Mouse (Mus musculus) heart, postnatal 0 days (tissue): ENCODE measurements around the gene Ocln.

Experiments
- CTCF ChIP-seq: IDR thresholded peaks from 2 replicates; pipeline ENCODE4 v1.5.1; 2016; ENCODE audit warnings: antibody characterized with exemption, control low read depth, low read depth
- EP300 ChIP-seq: IDR thresholded peaks from 2 replicates; pipeline ENCODE4 v1.6.1; 2016; ENCODE audit warnings: antibody characterized with exemption, low read depth

- peak; percentile 95 for TF ChIP-seq CTCF
- TF ChIP-seq EP300 = no peak
These were observed 60.3 kb downstream of the Ocln start, which contains the start of gene Gtf2h2 for GRCm38 (mm10) chr13:100492061-100492787.
